ENCODE assay signal across 8 mouse cellular contexts in the genomic region with DNA sequence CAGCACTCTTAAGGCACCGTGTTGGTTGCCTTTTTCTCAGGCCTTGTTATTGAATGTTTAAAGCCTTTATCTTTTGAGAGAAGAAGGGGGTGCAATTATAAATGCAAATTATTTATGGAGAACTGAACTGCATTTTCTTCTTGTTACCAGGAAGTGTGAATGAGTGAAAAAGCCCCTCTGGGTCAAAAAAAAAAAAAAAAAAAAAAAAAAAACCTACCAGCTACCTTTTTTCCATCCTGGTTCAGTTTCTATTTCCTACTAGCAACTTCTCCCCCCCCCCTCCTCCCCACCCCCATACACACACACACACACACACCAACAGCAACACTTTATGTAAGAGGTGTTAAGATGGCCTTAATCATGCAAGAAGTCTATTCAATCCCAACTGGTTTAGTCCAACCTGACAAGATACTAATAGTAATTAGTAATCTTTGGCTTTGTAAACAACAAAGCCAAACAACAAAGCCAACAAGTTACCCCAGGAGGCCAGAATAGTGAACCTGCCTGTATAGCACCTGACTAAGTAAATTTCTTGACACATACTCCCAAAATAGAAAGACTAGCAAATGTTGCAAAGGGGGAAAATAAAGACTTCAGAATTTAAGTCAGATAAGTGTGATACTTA. TPM values are rescaled to one million over a fixed set of nuclear protein-coding genes. Genes with fewer than 3 reads are reported as not detected.
DNase-seq lines count a peak whose midpoint lies in the region; ATAC-seq and TF ChIP-seq lines count a peak whose summit lies in the region.

No protein-coding gene starts in this region.

- no peaks in the 10 kb centered on the region for H3K9me3 ChIP-seq in heart, embryonic 15.5 days (replicated peaks)
- no peaks in the 10 kb centered on the region for H3K9me3 ChIP-seq in ES-E14 (ENCODE audit: control insufficient read depth, insufficient read depth, low read depth, low read length)
- H3K9me3 ChIP-seq in hindbrain, embryonic 12.5 days (replicated peaks), result 0 out of 2 replicates have a peak, but pooled peaks cover 4% of the 10 kb centered on the region
- no peaks in the 10 kb centered on the region for H3K9me3 ChIP-seq in midbrain, embryonic 14.5 days (ENCODE audit: control insufficient read depth, low read length)

- WGBS in heart, embryonic 15.5 days, result 0% methylated on average over 1 of the region's 1 CpGs
- WGBS in hindbrain, embryonic 12.5 days, result 0% methylated on average over 1 of the region's 1 CpGs
- 0% methylated on average over 1 of the region's 1 CpGs for WGBS in midbrain, embryonic 14.5 days

- peak overlapping the region; percentile 58 for H3K9ac ChIP-seq in heart, embryonic 15.5 days
- peak overlapping the region; percentile 91 for H3K9ac ChIP-seq in ES-E14 (ENCODE audit: insufficient read depth, low read depth, low read length, poor library complexity, severe bottlenecking)
- peak overlapping the region; percentile 98 for H3K9ac ChIP-seq in hindbrain, embryonic 12.5 days
- peak overlapping the region; percentile 96 for H3K9ac ChIP-seq in midbrain, embryonic 14.5 days (replicated peaks; ENCODE audit: low read length)

- H3K4me3 ChIP-seq in heart, embryonic 15.5 days, result peak overlapping the region; percentile 99
- peak overlapping the region; percentile 80 to 90 for H3K4me3 ChIP-seq in ES-E14 (ENCODE audit: insufficient read depth in 1 of 2, low read depth in 1 of 2, low read length in 2 of 2, poor library complexity in 1 of 2, severe bottlenecking in 1 of 2)
- H3K4me3 ChIP-seq in hindbrain, embryonic 12.5 days, result peak overlapping the region; percentile 95
- H3K4me3 ChIP-seq in midbrain, embryonic 14.5 days (replicated peaks; ENCODE audit: low read depth, low read length), result peak overlapping the region; percentile 89

- H3K27me3 ChIP-seq in heart, embryonic 15.5 days, result no peaks in the 10 kb centered on the region
- H3K27me3 ChIP-seq in hindbrain, embryonic 12.5 days, result no peaks in the 10 kb centered on the region
- H3K27me3 ChIP-seq in midbrain, embryonic 14.5 days (ENCODE audit: control insufficient read depth, insufficient read depth, low read length), result no peaks in the 10 kb centered on the region

- H3K4me2 ChIP-seq in heart, embryonic 15.5 days, result peak overlapping the region; percentile 66
- peak overlapping the region; percentile 74 for H3K4me2 ChIP-seq in hindbrain, embryonic 12.5 days (replicated peaks)
- peak overlapping the region; percentile 82 for H3K4me2 ChIP-seq in midbrain, embryonic 14.5 days (ENCODE audit: low read length)

- in situ Hi-C loops in ES-E14 (cut with MboI; ENCODE audit: low sequenced_read_pairs in 2 of 2, unreplicated experiment in 2 of 2), result no loop called here

- no peaks in the 10 kb centered on the region for H3K36me3 ChIP-seq in heart, embryonic 15.5 days
- no peaks in the 10 kb centered on the region for H3K36me3 ChIP-seq in ES-E14 (ENCODE audit: control insufficient read depth, insufficient read depth, low read length, poor library complexity, severe bottlenecking)
- no peaks in the 10 kb centered on the region for H3K36me3 ChIP-seq in hindbrain, embryonic 12.5 days
- H3K36me3 ChIP-seq in midbrain, embryonic 14.5 days (ENCODE audit: control insufficient read depth, insufficient read depth, low read length), result no peaks in the 10 kb centered on the region

- DNase-seq in heart, postnatal 4 days, result no peak
- no peak for DNase-seq in ES-E14 (ENCODE audit: low read depth, low spot score)
- no peak for DNase-seq in midbrain, embryonic 14.5 days
- DNase-seq in right cerebral cortex, postnatal 25 days, result no peak
- DNase-seq in layer of hippocampus, adult 9-10 months (ENCODE audit: low spot score), result no peak
- DNase-seq in gastrocnemius, adult 18-20 months (ENCODE audit: low spot score), result no peak

- no peak for ATAC-seq in heart, embryonic 15.5 days (replicated peaks; ENCODE audit: insufficient number of reproducible peaks, insufficient read depth, low FRiP score, low read depth)
- no peak for ATAC-seq in hindbrain, embryonic 12.5 days (ENCODE audit: low FRiP score)
- no peak for ATAC-seq in midbrain, embryonic 14.5 days (ENCODE audit: low FRiP score, low TSS enrichment)

- peaks cover 11% of the 10 kb centered on the region for H3K4me1 ChIP-seq in heart, embryonic 15.5 days (replicated peaks)
- H3K4me1 ChIP-seq in ES-E14 (ENCODE audit: control insufficient read depth in 2 of 2, insufficient read depth in 2 of 2, low read length in 2 of 2, poor library complexity in 1 of 2), result peaks cover 2 to 4% of the 10 kb centered on the region in 2 experiments; a peak in 2 of 4 replicates
- H3K4me1 ChIP-seq in hindbrain, embryonic 12.5 days, result peaks cover 10% of the 10 kb centered on the region; the same call in 1 of the 2 replicates
- H3K4me1 ChIP-seq in midbrain, embryonic 14.5 days (ENCODE audit: control insufficient read depth, insufficient read depth, low read length), result peaks cover 14% of the 10 kb centered on the region

- peak overlapping the region; percentile 100 for H3K27ac ChIP-seq in heart, embryonic 15.5 days
- no peak overlapping the region; the same call in 1 of the 2 replicates for H3K27ac ChIP-seq in ES-E14 (ENCODE audit: insufficient read depth, low read depth, low read length, poor library complexity, severe bottlenecking)
- H3K27ac ChIP-seq in hindbrain, embryonic 12.5 days, result peak overlapping the region; percentile 23; the same call in 1 of the 2 replicates
- H3K27ac ChIP-seq in midbrain, embryonic 14.5 days (replicated peaks; ENCODE audit: low read depth, low read length), result peak overlapping the region; percentile 99

TF ChIP-seq in ES-E14, 5 proteins besides CTCF, POLR2A, EP300 and RAD21:
- TF ChIP-seq HCFC1 (IDR thresholded peaks at IDR 0.05; ENCODE audit: borderline replicate concordance, insufficient read depth, low read length) (no peak), ZNF384 (IDR thresholded peaks at IDR 0.05; ENCODE audit: low read depth, low read length) (no peak), CHD2 (IDR thresholded peaks at IDR 0.05; ENCODE audit: low read depth, low read length) (no peak), MAFK (IDR thresholded peaks at IDR 0.05; ENCODE audit: insufficient read depth, low read depth, low read length) (no peak), ZC3H11A (IDR thresholded peaks at IDR 0.05; ENCODE audit: borderline replicate concordance, low read depth, low read length) (no peak)

RNA-seq across cellular contexts. Expression of gene Cnot6l, which starts 0.5 kb away (rescaled TPM):
- polyA plus RNA-seq in heart, embryonic 15.5 days (2015; fragmentation: Nextera tagmentation; extraction: Ambion mirVana), result 15.5 and 18.6 TPM in 2 replicates
- 10 to 100 TPM; 83.2 to 94.3 TPM for total RNA-seq in heart, postnatal 4 days (2021)
- 8.4 TPM in 2 replicates for total RNA-seq in ES-E14 (2012; rRNA removed)
- 17.0 and 17.5 TPM in 2 replicates for polyA plus RNA-seq in hindbrain, embryonic 12.5 days (2016; fragmentation: Nextera tagmentation; extraction: Ambion mirVana)
- 17.7 and 19.2 TPM in 2 replicates for polyA plus RNA-seq in midbrain, embryonic 14.5 days (2014; fragmentation: Nextera tagmentation; extraction: Ambion mirVana)
- 10 to 100 TPM; 24.5 to 27.8 TPM for total RNA-seq in gastrocnemius, adult 18-20 months (2021)

RNA-seq across cellular contexts. Expression of gene Mrpl1, which starts 45.8 kb away (rescaled TPM):
- 18.2 and 22.0 TPM in 2 replicates for polyA plus RNA-seq in heart, embryonic 15.5 days (2015; fragmentation: Nextera tagmentation; extraction: Ambion mirVana)
- 10 to 100 TPM; 25.8 to 26.2 TPM for total RNA-seq in heart, postnatal 4 days (2021)
- 19.6 and 27.9 TPM in 2 replicates for total RNA-seq in ES-E14 (2012; rRNA removed)
- 20.1 and 20.2 TPM in 2 replicates for polyA plus RNA-seq in hindbrain, embryonic 12.5 days (2016; fragmentation: Nextera tagmentation; extraction: Ambion mirVana)
- polyA plus RNA-seq in midbrain, embryonic 14.5 days (2014; fragmentation: Nextera tagmentation; extraction: Ambion mirVana), result 16.3 and 17.5 TPM in 2 replicates
- 10 to 100 TPM; 20.7 to 24.9 TPM for total RNA-seq in gastrocnemius, adult 18-20 months (2021)
